In genomic region chr9:49514306-49514705, GRCm38 (mm10) we compare ENCODE assay signal across 19 mouse cellular contexts. TPM values are rescaled to one million over a fixed set of nuclear protein-coding genes. Genes with fewer than 3 reads are reported as not detected.
DNase-seq lines count a peak whose midpoint lies in the region; ATAC-seq and TF ChIP-seq lines count a peak whose summit lies in the region.
"Had no signal": no experiment of that assay in that cellular context is flagged by ENCODE, and none has a peak within 500 bp of the region (broad histone marks: within the 10 kb centered on the region; RNA-seq: fewer than 3 reads in every experiment).

No protein-coding gene starts in this region.

- no peak for ATAC-seq in liver, embryonic 12.5 days
- ATAC-seq: forebrain, embryonic 13.5 days had no signal

- no peaks in the 10 kb centered on the region for H3K27me3 ChIP-seq in liver, adult 2 months (ENCODE audit: control insufficient read depth, insufficient read depth, low read length)
- no peaks in the 10 kb centered on the region for H3K27me3 ChIP-seq in liver, embryonic 12.5 days (replicated peaks)
- H3K27me3 ChIP-seq: forebrain, embryonic 13.5 days; hindbrain, embryonic 12.5 days had no signal

- H3K79me2 ChIP-seq in liver, adult 2 months (ENCODE audit: control insufficient read depth, insufficient read depth, low read length): no peaks in the 10 kb centered on the region

- H3K9me3 ChIP-seq in liver, embryonic 12.5 days (replicated peaks): no peaks in the 10 kb centered on the region
- H3K9me3 ChIP-seq: embryonic facial prominence, embryonic 10.5 days; forebrain, embryonic 13.5 days; heart, embryonic 10.5 days; hindbrain, embryonic 12.5 days had no signal

- no peak for TF ChIP-seq POLR2A in liver, adult 2 months (IDR thresholded peaks at IDR 0.05; ENCODE audit: extremely low read depth, insufficient read depth, low read length)

- H3K4me3 ChIP-seq in liver, adult 2 months (ENCODE audit: insufficient read depth, low read depth, low read length): no peak overlapping the region
- no peak overlapping the region for H3K4me3 ChIP-seq in liver, embryonic 12.5 days
- no peak overlapping the region for H3K4me3 ChIP-seq in layer of hippocampus, adult 2 months
- H3K4me3 ChIP-seq: embryonic facial prominence, embryonic 10.5 days; forebrain, embryonic 13.5 days; heart, embryonic 10.5 days; hindbrain, embryonic 12.5 days had no signal

- no peak overlapping the region for H3K4me2 ChIP-seq in liver, embryonic 12.5 days
- H3K4me2 ChIP-seq: forebrain, embryonic 13.5 days; hindbrain, embryonic 12.5 days had no signal

- no peak overlapping the region for H3K9ac ChIP-seq in liver, adult 2 months (ENCODE audit: low read depth, low read length)
- no peak overlapping the region for H3K9ac ChIP-seq in liver, embryonic 12.5 days
- H3K9ac ChIP-seq: forebrain, embryonic 13.5 days; hindbrain, embryonic 12.5 days had no signal

- H3K36me3 ChIP-seq in liver, adult 2 months (ENCODE audit: control insufficient read depth, insufficient read depth, low read length): no peaks in the 10 kb centered on the region
- H3K36me3 ChIP-seq in liver, embryonic 12.5 days: no peaks in the 10 kb centered on the region
- H3K36me3 ChIP-seq: heart, embryonic 10.5 days had no signal

- H3K4me1 ChIP-seq in liver, adult 2 months (ENCODE audit: control insufficient read depth, insufficient read depth, low read length): no peaks in the 10 kb centered on the region
- H3K4me1 ChIP-seq in liver, embryonic 12.5 days: no peaks in the 10 kb centered on the region
- H3K4me1 ChIP-seq: heart, embryonic 10.5 days had no signal

- 59% methylated on average over 2 of the region's 2 CpGs for WGBS in liver, adult 2 months
- WGBS in liver, embryonic 12.5 days (ENCODE audit: insufficient replicate concordance): 47% methylated on average over 2 of the region's 2 CpGs

- TF ChIP-seq CTCF in liver, adult 2 months (IDR thresholded peaks at IDR 0.05; ENCODE audit: low read depth, low read length): no peak
- TF ChIP-seq CTCF in layer of hippocampus, adult 2 months (conservative IDR thresholded peaks at IDR 0.05): no peak

- DNase-seq in liver, adult 2 months (ENCODE audit: extremely low read depth, low read depth, low spot score): peak; percentile 60
- peak; percentile 77 for DNase-seq in kidney, adult 9 months
- DNase-seq in kidney, postnatal 14 days: peak; percentile 51
- DNase-seq in layer of hippocampus, adult 8-10 months (ENCODE audit: low spot score in 2 of 2): no peak
- no peak for DNase-seq in gastrocnemius, postnatal 4 days (ENCODE audit: low spot score in 2 of 2)
- DNase-seq in layer of hippocampus, adult 2 months (ENCODE audit: low spot score in 2 of 2): no peak
- DNase-seq: adrenal gland, adult 2 months; adrenal gland, postnatal 25 days; cerebellum, adult 18-20 months; cerebellum, postnatal 10 days; gastrocnemius, postnatal 36 days; heart, adult 18-20 months; heart, postnatal 10 days; heart, postnatal 4 days had no signal

- H3K27ac ChIP-seq in liver, adult 2 months (replicated peaks; ENCODE audit: insufficient read depth, low read depth, low read length): no peak overlapping the region
- no peak overlapping the region for H3K27ac ChIP-seq in liver, embryonic 12.5 days
- H3K27ac ChIP-seq in layer of hippocampus, adult 2 months: no peak overlapping the region
- H3K27ac ChIP-seq: embryonic facial prominence, embryonic 10.5 days; forebrain, embryonic 13.5 days; heart, embryonic 10.5 days; hindbrain, embryonic 12.5 days had no signal

RNA-seq across cellular contexts. Expression of gene Ttc12, which starts 28.3 kb away (rescaled TPM):
- total RNA-seq in liver, adult 2 months (2014; rRNA removed): 0.07 and 0.28 TPM in 2 replicates
- 0.11 and 0.17 TPM in 2 replicates for polyA plus RNA-seq in liver, adult 2 months (2012; rRNA removed)
- polyA plus RNA-seq in liver, embryonic 12.5 days (2016; fragmentation: Nextera tagmentation; extraction: Ambion mirVana): 0.23 and 0.33 TPM in 2 replicates
- total RNA-seq in layer of hippocampus, adult 8-10 months (2022): 1 to 10 TPM; 1.6 to 2.6 (median 2.3) TPM
- 1 to 10 TPM; 1.1 to 1.2 TPM for total RNA-seq in gastrocnemius, postnatal 4 days (2021)
- 1 to 10 TPM; 2.0 to 2.1 TPM for total RNA-seq in layer of hippocampus, adult 2 months (2021)

Comparison
In these comparisons a context has a peak if more than half of its experiments do, and no peak if none do; other contexts are left out.
1. DNase-seq: peak in liver, adult 2 months (single experiment), kidney, adult 9 months (single experiment) and kidney, postnatal 14 days (single experiment); none in layer of hippocampus, adult 8-10 months (0 of 2), gastrocnemius, postnatal 4 days (0 of 2) and layer of hippocampus, adult 2 months (0 of 2).